Mouse (Mus musculus): ENCODE measurements around the gene Nacc1.

The Nacc1 gene

GRCm38 (mm10) chr8:84663483-84664327 is 24.0 kb downstream of the Nacc1 start:
- peak; percentile 98 for DNase-seq (ENCODE audit: low read depth, low spot score)

GRCm38 (mm10) chr8:84662581-84663065 is 25.0 kb downstream of the Nacc1 start, which contains the start of gene Ier2:
TSS of gene Ier2 (minus strand) at chr8:84662852.
- DNase-seq (ENCODE audit: low read depth, low spot score), result peak; percentile 97

GRCm38 (mm10) chr8:84661961-84662571 is 25.6 kb downstream of the Nacc1 start:
- DNase-seq (ENCODE audit: low read depth, low spot score), result peak; percentile 43

GRCm38 (mm10) chr8:84661458-84661871 is 26.2 kb downstream of the Nacc1 start:
- DNase-seq (ENCODE audit: low read depth, low spot score), result peak; percentile 40

GRCm38 (mm10) chr8:84660819-84661457 is 26.7 kb downstream of the Nacc1 start:
- peak; percentile 80 for DNase-seq (ENCODE audit: low read depth, low spot score)

GRCm38 (mm10) chr8:84659936-84660818 is 27.5 kb downstream of the Nacc1 start:
- peak; percentile 82 for DNase-seq (ENCODE audit: low read depth, low spot score)

- no peak for DNase-seq (ENCODE audit: low read depth, low spot score)
Measured at GRCm38 (mm10) chr8:84658951-84659350, 28.7 kb downstream of the Nacc1 start.

GRCm38 (mm10) chr8:84657680-84658079 is 30.0 kb downstream of the Nacc1 start:
- DNase-seq (ENCODE audit: low read depth, low spot score), result no peak

GRCm38 (mm10) chr8:84657203-84657602 is 30.5 kb downstream of the Nacc1 start:
- DNase-seq (ENCODE audit: low read depth, low spot score), result no peak

- DNase-seq (ENCODE audit: low read depth, low spot score), result peak; percentile 89
Measured at GRCm38 (mm10) chr8:84656641-84657126, 31.0 kb downstream of the Nacc1 start.

GRCm38 (mm10) chr8:84656191-84656525 is 31.5 kb downstream of the Nacc1 start:
- DNase-seq (ENCODE audit: low read depth, low spot score), result peak; percentile 96

- peak; percentile 94 for DNase-seq (ENCODE audit: low read depth, low spot score)
Measured at GRCm38 (mm10) chr8:84655336-84656190, 32.1 kb downstream of the Nacc1 start.

- no peak for DNase-seq (ENCODE audit: low read depth, low spot score)
Measured at GRCm38 (mm10) chr8:84654597-84654996, 33.1 kb downstream of the Nacc1 start.

- no peak for DNase-seq (ENCODE audit: low read depth, low spot score)
Measured at GRCm38 (mm10) chr8:84653092-84653631, 34.5 kb downstream of the Nacc1 start.

GRCm38 (mm10) chr8:84650213-84650612 is 37.4 kb downstream of the Nacc1 start:
- no peak for DNase-seq (ENCODE audit: low read depth, low spot score)

GRCm38 (mm10) chr8:84647461-84647901 is 40.2 kb downstream of the Nacc1 start:
- peak; percentile 70 for DNase-seq (ENCODE audit: low read depth, low spot score)

- DNase-seq (ENCODE audit: low read depth, low spot score), result no peak
Measured at GRCm38 (mm10) chr8:84646800-84647199, 40.9 kb downstream of the Nacc1 start.

- DNase-seq (ENCODE audit: low read depth, low spot score), result no peak
Measured at GRCm38 (mm10) chr8:84643019-84643418, 44.6 kb downstream of the Nacc1 start.

GRCm38 (mm10) chr8:84641578-84642361 is 45.9 kb downstream of the Nacc1 start:
- no peak for DNase-seq (ENCODE audit: low read depth, low spot score)
